Mouse (Mus musculus): ENCODE measurements around the gene Glmn.

The Glmn gene

GRCm38 (mm10) chr5:107516087-107516486 is 81.6 kb downstream of the Glmn start:
- no peak for DNase-seq (ENCODE audit: low read depth, low spot score)

DNA sequence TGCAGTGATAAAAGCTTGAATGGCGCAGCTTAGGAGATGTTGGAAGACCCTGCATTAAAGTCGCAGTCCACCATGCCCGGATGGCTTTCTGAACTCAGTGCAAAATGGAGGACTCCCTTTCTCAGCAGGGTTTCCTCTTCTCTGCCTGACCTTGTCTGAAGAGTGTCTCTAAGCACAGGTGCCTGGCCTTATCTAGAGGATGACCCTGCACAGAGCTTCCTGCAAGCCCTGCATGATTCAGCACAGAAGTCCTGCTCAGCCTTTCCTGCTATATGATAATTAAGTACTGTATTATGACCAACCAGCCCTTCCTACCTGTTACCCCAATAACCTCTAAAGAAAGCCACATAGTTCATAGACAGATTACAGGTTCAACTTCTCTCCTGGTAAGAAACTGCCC is 82.2 kb downstream of the Glmn start:
- DNase-seq (ENCODE audit: low read depth, low spot score) = no peak

DNA sequence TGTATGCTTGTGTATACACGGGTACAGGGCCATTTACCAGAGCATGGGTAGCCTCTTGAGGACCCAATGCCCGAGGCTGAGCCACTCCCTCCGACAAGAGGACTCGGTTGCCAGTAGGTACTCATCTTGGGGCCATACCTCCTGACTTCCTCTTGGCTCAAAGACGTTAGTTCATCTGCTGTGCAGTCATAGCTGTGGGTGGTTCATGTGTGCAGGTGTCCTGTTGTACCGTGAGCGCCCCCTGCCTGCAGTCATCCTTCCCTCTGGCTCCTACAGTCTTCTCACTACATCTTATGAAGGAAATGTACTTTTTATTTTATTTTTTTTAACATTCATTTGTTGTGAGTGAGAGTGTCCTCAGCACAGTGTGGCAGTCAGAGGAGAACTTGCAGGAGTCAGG is 84.1 kb downstream of the Glmn start:
- peak; percentile 34 for DNase-seq (ENCODE audit: low read depth, low spot score)

DNA sequence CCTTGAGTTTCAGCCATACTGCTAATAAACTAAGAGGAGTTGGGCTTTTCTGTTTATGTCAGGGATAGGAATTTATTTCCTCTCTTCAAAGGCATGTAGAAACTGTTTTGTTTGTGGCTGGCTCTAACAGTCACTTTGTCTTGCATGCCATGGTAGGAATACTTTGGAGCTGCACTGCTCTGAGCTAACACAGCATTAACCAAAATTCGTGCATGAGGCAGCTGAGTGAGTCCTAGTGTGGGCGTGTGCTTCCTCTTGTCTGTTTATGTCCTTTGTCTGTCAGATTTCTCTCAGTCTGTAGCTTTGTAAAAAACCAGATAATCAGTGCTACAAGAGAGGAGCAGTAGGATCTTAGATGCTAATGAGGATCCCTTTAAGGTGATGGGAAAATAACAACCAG is 86.4 kb downstream of the Glmn start:
- no peak for DNase-seq (ENCODE audit: low read depth, low spot score)

DNA sequence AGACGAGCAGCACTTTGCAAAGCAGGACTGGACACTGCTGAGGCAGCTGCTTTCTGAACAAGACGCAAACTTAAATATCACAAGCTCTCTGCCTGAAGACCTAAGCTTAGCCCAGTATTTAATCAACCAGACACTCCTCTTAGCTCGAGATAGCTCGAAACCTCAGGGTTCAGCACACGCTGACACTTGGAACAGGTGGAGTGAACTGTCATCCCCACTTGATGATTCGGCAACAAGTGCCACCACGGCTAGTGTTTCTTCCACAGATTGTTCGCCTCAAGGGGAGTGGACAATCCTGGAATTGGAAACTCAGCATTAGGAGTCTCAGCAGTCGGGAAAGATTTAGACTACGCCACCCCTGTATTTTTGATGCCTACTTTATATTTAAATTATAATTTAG is 87.2 kb downstream of the Glmn start:
- DNase-seq (ENCODE audit: low read depth, low spot score) = no peak

DNA sequence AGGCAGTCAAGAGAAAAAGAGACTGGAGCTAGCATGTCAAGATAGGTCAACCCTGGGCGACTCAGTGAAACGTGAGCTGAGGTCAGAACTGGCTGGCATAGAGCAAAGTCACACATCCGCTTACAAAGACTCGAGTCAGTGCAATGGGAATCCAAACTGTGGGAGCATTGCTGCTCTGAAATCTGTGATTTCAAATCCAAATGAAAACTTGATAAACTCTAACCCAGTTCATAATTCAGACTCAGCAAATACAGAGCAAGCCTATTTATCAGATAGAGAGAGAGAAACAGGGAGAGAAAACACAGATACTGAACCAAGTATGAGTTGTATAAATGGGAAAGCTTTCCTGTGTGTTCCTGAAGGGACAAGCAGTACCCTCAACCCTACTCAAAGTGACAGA is 90.4 kb downstream of the Glmn start, which contains the start of gene Gm42669:
Gene Gm42669, plus strand, starts transcription at position 301 of the 400 bp plus-strand sequence.
- no peak for DNase-seq (ENCODE audit: low read depth, low spot score)

GRCm38 (mm10) chr5:107500741-107501140 is 96.9 kb downstream of the Glmn start:
- no peak for DNase-seq (ENCODE audit: low read depth, low spot score)

- no peak for DNase-seq (ENCODE audit: low read depth, low spot score)
Observed at GRCm38 (mm10) chr5:107499891-107500535, 97.7 kb downstream of the Glmn start.
